Mouse (Mus musculus) CH12.LX (cell line): ENCODE measurements at regions not wholly inside any gene's neighbourhood (a gene's known extent, or its start where the extent isn't known, plus 50 kb on each side); places are given as distances from the start of the nearest gene placed in this dataset.

ENCODE experiments used
- DNase-seq: peaks from one replicate; pipeline ENCODE4 v3.0.0-alpha.2; 2013; ENCODE audit errors: extremely low read depth
- H3K27ac ChIP-seq: 2 replicates; pipeline ENCODE4 v1.5.1; 2012; ENCODE audit warnings: low read depth, mild to moderate bottlenecking, control low read depth, moderate library complexity; ENCODE audit not compliant: insufficient read depth
- H3K27me3 ChIP-seq: replicated peaks from 2 replicates; pipeline ENCODE3; 2012; ENCODE audit warnings: inconsistent platforms
- H3K36me3 ChIP-seq, 2 experiments: replicated peaks in 1 of 2; 2 replicates each; pipeline versions ENCODE3 to v1.6.1; 2012; ENCODE audit warnings: inconsistent platforms in 1 of 2, low read length in 1 of 2, mild to moderate bottlenecking in 1 of 2, mixed read lengths in 1 of 2, moderate library complexity in 1 of 2; ENCODE audit not compliant: control insufficient read depth in 1 of 2, insufficient read depth in 1 of 2
- H3K4me1 ChIP-seq, 2 experiments: 2 replicates each; pipeline ENCODE4 v1.6.1; 2012; ENCODE audit warnings: inconsistent platforms in 1 of 2, moderate library complexity in 1 of 2; ENCODE audit not compliant: insufficient read depth in 2 of 2, control insufficient read depth in 1 of 2
- H3K4me2 ChIP-seq: 2 replicates; pipeline ENCODE4 v1.6.1; 2012; ENCODE audit warnings: low read depth, mild to moderate bottlenecking, control low read depth; ENCODE audit not compliant: poor library complexity, insufficient read depth, severe bottlenecking
- H3K4me3 ChIP-seq, 3 experiments: fragments of 150-350 bp in 1 of 3; sonication (generic) in 1 of 3; replicated peaks in 1 of 3; 2 replicates each; pipeline versions ENCODE3 to v1.5.1; 2011 to 2012; ENCODE audit warnings: low read depth in 2 of 3, low read length in 2 of 3, mild to moderate bottlenecking in 2 of 3, moderate library complexity in 2 of 3, control low read depth in 1 of 3, improper control_type of control experiment in 1 of 3, inconsistent platforms in 1 of 3, mixed read lengths in 1 of 3; ENCODE audit not compliant: poor library complexity in 1 of 3
- H3K79me2 ChIP-seq: replicated peaks from 2 replicates; pipeline ENCODE4 v1.6.1; 2012; ENCODE audit warnings: mild to moderate bottlenecking, moderate library complexity; ENCODE audit not compliant: control insufficient read depth, poor library complexity, insufficient read depth, severe bottlenecking; ENCODE audit errors: extremely low read depth
- H3K9ac ChIP-seq: 2 replicates; pipeline ENCODE4 v1.6.1; 2012; ENCODE audit warnings: low read depth, mild to moderate bottlenecking, control low read depth, moderate library complexity; ENCODE audit not compliant: insufficient read depth
- H3K9me3 ChIP-seq: replicated peaks from 2 replicates; pipeline ENCODE3; 2012; ENCODE audit warnings: low read length, inconsistent platforms, mixed read lengths
- CHD2 ChIP-seq: IDR thresholded peaks from 2 replicates; pipeline ENCODE4 v1.6.1; 2011; ENCODE audit warnings: low read length, improper control_type of control experiment
- ETS1 ChIP-seq: conservative IDR thresholded peaks from 2 replicates; pipeline ENCODE4 v1.6.1; 2012; ENCODE audit warnings: low read depth, mild to moderate bottlenecking, inconsistent platforms, low read length, improper control_type of control experiment, moderate library complexity
- GABPA ChIP-seq: IDR thresholded peaks from 2 replicates; pipeline ENCODE4 v1.6.1; 2012; ENCODE audit warnings: low read depth, low read length, improper control_type of control experiment, inconsistent platforms; ENCODE audit not compliant: insufficient replicate concordance
- HCFC1 ChIP-seq: IDR thresholded peaks from 2 replicates; pipeline ENCODE4 v1.6.1; 2012; ENCODE audit warnings: low read depth, mild to moderate bottlenecking, inconsistent platforms, low read length, improper control_type of control experiment
- IRF4 ChIP-seq: IDR thresholded peaks from 2 replicates; pipeline ENCODE4 v1.6.1; 2014; ENCODE audit warnings: low read depth, mild to moderate bottlenecking, inconsistent platforms, low read length, improper control_type of control experiment
- JUN ChIP-seq: IDR thresholded peaks from 2 replicates; pipeline ENCODE4 v1.6.1; 2011; ENCODE audit warnings: low read depth, mild to moderate bottlenecking, low read length, improper control_type of control experiment, moderate library complexity; ENCODE audit not compliant: insufficient read depth
- KAT2A ChIP-seq: IDR thresholded peaks from 2 replicates; pipeline ENCODE4 v1.6.1; 2012; ENCODE audit warnings: low read length, improper control_type of control experiment, inconsistent platforms; ENCODE audit not compliant: insufficient replicate concordance
- MAZ ChIP-seq: IDR thresholded peaks from 2 replicates; pipeline ENCODE4 v1.6.1; 2012; ENCODE audit warnings: low read depth, mild to moderate bottlenecking, inconsistent platforms, low read length, improper control_type of control experiment, moderate library complexity
- MEF2A ChIP-seq: IDR thresholded peaks from 2 replicates; pipeline ENCODE4 v1.6.1; 2014; ENCODE audit warnings: low read depth, mild to moderate bottlenecking, inconsistent platforms, low read length, improper control_type of control experiment, borderline replicate concordance
- NELFE ChIP-seq: IDR thresholded peaks from 2 replicates; pipeline ENCODE4 v1.6.1; 2011; ENCODE audit warnings: low read depth, low read length, improper control_type of control experiment
- PAX5 ChIP-seq: IDR thresholded peaks from 2 replicates; pipeline ENCODE4 v1.6.1; 2012; ENCODE audit warnings: low read length, inconsistent platforms, mixed read lengths
- POLR2A ChIP-seq: IDR thresholded peaks from 2 replicates; pipeline ENCODE4 v1.6.1; 2011; ENCODE audit warnings: low read depth, mild to moderate bottlenecking, improper control_type of control experiment, low read length
- POLR2AphosphoS2 ChIP-seq: IDR thresholded peaks from 2 replicates; pipeline ENCODE4 v1.6.1; 2011; ENCODE audit warnings: low read depth, low read length, improper control_type of control experiment
- RCOR1 ChIP-seq: conservative IDR thresholded peaks from 2 replicates; pipeline ENCODE4 v1.6.1; 2012; ENCODE audit warnings: low read depth, mild to moderate bottlenecking, inconsistent platforms, low read length, improper control_type of control experiment
- SMC3 ChIP-seq: IDR thresholded peaks from 2 replicates; pipeline ENCODE4 v1.6.1; 2011; ENCODE audit warnings: low read depth, low read length, improper control_type of control experiment
- TBP ChIP-seq: conservative IDR thresholded peaks from 2 replicates; pipeline ENCODE4 v1.6.1; 2011; ENCODE audit warnings: low read depth, low read length, improper control_type of control experiment
- TCF12 ChIP-seq: IDR thresholded peaks from 2 replicates; pipeline ENCODE4 v1.6.1; 2014; ENCODE audit warnings: low read depth, mild to moderate bottlenecking, inconsistent platforms, low read length, improper control_type of control experiment
- USF1 ChIP-seq: IDR thresholded peaks from 2 replicates; pipeline ENCODE4 v1.6.1; 2014; ENCODE audit warnings: low read depth, mild to moderate bottlenecking, inconsistent platforms, low read length, improper control_type of control experiment
- USF2 ChIP-seq: conservative IDR thresholded peaks from 2 replicates; pipeline ENCODE4 v1.6.1; 2011; ENCODE audit warnings: low read depth, low read length, improper control_type of control experiment
- ZKSCAN1 ChIP-seq: IDR thresholded peaks from 2 replicates; pipeline ENCODE4 v1.6.1; 2012; ENCODE audit warnings: low read depth, inconsistent platforms, low read length, improper control_type of control experiment, borderline replicate concordance
- ZMIZ1 ChIP-seq: IDR thresholded peaks from 2 replicates; pipeline ENCODE4 v1.6.1; 2012; ENCODE audit warnings: low read depth, mild to moderate bottlenecking, inconsistent platforms, low read length, improper control_type of control experiment
- ZNF384 ChIP-seq: IDR thresholded peaks from 2 replicates; pipeline ENCODE4 v1.6.1; 2012; ENCODE audit warnings: low read depth, low read length, improper control_type of control experiment, inconsistent platforms
- dilution Hi-C: fragments of 300-500 bp; cut with MboI; formaldehyde crosslinking; loops from 2 replicates; pipeline ENCODE4 v1.14.3; 2020; ENCODE audit warnings: low sequenced_read_pairs; ENCODE audit not compliant: extremely low pct_unique_long_range_greater_than_20kb, extremely low pct_ligation_motif_present
- in situ Hi-C: fragments of 300-500 bp; cut with MboI; formaldehyde crosslinking; loops from 3 replicates; pipeline ENCODE4 v1.14.3; 2019; ENCODE audit warnings: low sequenced_read_pairs, low pct_ligation_motif_present, low pct_unique_long_range_greater_than_20kb, mixed read lengths

GRCm38 (mm10) chr2:117763631-117764030, 348.0 kb upstream of the Thbs1 start:
- Histone ChIP-seq H3K79me2 (no peaks in the 10 kb centered on the region), H3K9me3 (no peaks in the 10 kb centered on the region), H3K27ac (no peak overlapping the region), H3K27me3 (no peaks in the 10 kb centered on the region), H3K4me3 (no peak overlapping the region), H3K9ac (no peak overlapping the region), H3K4me2 (no peak overlapping the region), H3K4me1 (no peaks in the 10 kb centered on the region), H3K36me3 (no peaks in the 10 kb centered on the region)
- no peak for DNase-seq
- in situ Hi-C loops (no loop called here), dilution Hi-C loops (no loop called here)
- no peak for TF ChIP-seq ETS1
- no peak for TF ChIP-seq IRF4
- no peak for TF ChIP-seq USF2
- TF ChIP-seq POLR2AphosphoS2 = no peak
- no peak for TF ChIP-seq JUN
- no peak for TF ChIP-seq RCOR1
- no peak for TF ChIP-seq ZNF384
- TF ChIP-seq USF1 = no peak
- TF ChIP-seq SMC3 = no peak
- TF ChIP-seq ZKSCAN1 = no peak
- no peak for TF ChIP-seq GABPA
- no peak for TF ChIP-seq TCF12
- TF ChIP-seq MEF2A = no peak
- TF ChIP-seq PAX5 = no peak
- no peak for TF ChIP-seq POLR2A
- TF ChIP-seq CHD2 = no peak
- no peak for TF ChIP-seq HCFC1
- no peak for TF ChIP-seq ZMIZ1
- TF ChIP-seq NELFE = no peak

DNA sequence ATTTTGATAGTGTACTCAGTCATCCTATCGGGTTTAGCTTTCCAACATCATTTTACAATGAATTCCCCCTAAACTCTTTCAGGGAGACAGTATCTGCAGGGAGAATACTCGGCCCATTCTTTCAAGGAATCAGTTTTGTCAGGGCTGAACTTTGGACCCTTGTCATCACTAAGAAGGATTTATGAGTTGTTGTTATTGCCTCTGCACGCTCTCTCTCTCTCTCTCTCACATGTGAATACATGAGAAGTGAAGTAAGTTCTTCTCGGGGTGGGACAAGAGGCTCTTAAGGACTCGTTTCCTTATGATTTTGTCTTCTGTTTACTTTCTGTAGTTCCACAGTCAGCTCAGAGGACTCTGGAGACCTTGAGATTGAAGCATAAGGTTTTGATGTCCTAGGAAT, 346.1 kb upstream of the Thbs1 start:
- Histone ChIP-seq H3K79me2 (no peaks in the 10 kb centered on the region), H3K36me3 (no peaks in the 10 kb centered on the region), H3K9ac (no peak overlapping the region), H3K9me3 (no peaks in the 10 kb centered on the region), H3K27me3 (no peaks in the 10 kb centered on the region), H3K4me2 (no peak overlapping the region), H3K27ac (no peak overlapping the region), H3K4me1 (no peaks in the 10 kb centered on the region), H3K4me3 (no peak overlapping the region)
- in situ Hi-C loops (no loop called here), dilution Hi-C loops (no loop called here)
- no peak for DNase-seq
- TF ChIP-seq TBP (no peak), GABPA (no peak), SMC3 (no peak), TCF12 (no peak), HCFC1 (no peak), MAZ (no peak), KAT2A (no peak)
